Mouse (Mus musculus) kidney, adult 2 months (tissue): ENCODE results near the gene Malsu1. TPM values are rescaled to one million over a fixed set of nuclear protein-coding genes. Genes with fewer than 3 reads are reported as not detected.

ENCODE experiments used
- DNase-seq: peaks from one replicate; pipeline ENCODE4 v3.0.0; 2021
- H3K27ac ChIP-seq: fragments of 200-500 bp; 2 replicates; pipeline ENCODE4 v1.5.1; 2012; ENCODE audit warnings: low read depth, low read length, control low read depth, inconsistent platforms; ENCODE audit not compliant: insufficient read depth
- H3K27me3 ChIP-seq: fragments of 200-500 bp; replicated peaks from 2 replicates; pipeline ENCODE4 v1.6.1; 2012; ENCODE audit warnings: mild to moderate bottlenecking, moderate library complexity, low read length, inconsistent platforms; ENCODE audit not compliant: control insufficient read depth, insufficient read depth
- H3K36me3 ChIP-seq: fragments of 200-500 bp; 2 replicates; pipeline ENCODE4 v1.6.1; 2012; ENCODE audit warnings: mild to moderate bottlenecking, moderate library complexity, low read length, inconsistent platforms; ENCODE audit not compliant: control insufficient read depth, insufficient read depth
- H3K4me1 ChIP-seq: fragments of 200-500 bp; 2 replicates; pipeline ENCODE4 v1.6.1; 2011; ENCODE audit warnings: low read length; ENCODE audit not compliant: control insufficient read depth, insufficient read depth
- H3K4me3 ChIP-seq: fragments of 200-500 bp; 2 replicates; pipeline ENCODE4 v1.5.1; 2011; ENCODE audit warnings: mild to moderate bottlenecking, low read depth, low read length, control low read depth; ENCODE audit not compliant: insufficient read depth
- CTCF ChIP-seq: fragments of 200-500 bp; conservative IDR thresholded peaks from 2 replicates; pipeline ENCODE4 v1.5.1; 2011; ENCODE audit warnings: low read depth, mild to moderate bottlenecking, control low read depth, low read length, moderate library complexity, mixed read lengths; ENCODE audit not compliant: insufficient read depth, insufficient read length
- POLR2A ChIP-seq: fragments of 200-500 bp; IDR thresholded peaks from one replicate; pipeline ENCODE4 v1.6.1; 2011; ENCODE audit warnings: low read depth, low read length, control low read depth
- WGBS: fragments of 180-500 bp; shearing (Covaris S2); methylation state at CpG from one replicate; pipeline ENCODE4 v1.1.7; 2018; 5-methylcytosine and 5-hydroxymethylcytosine counted together
- polyA plus RNA-seq: library from polyadenylated mRNA; depleted of rRNA; stranded (reverse); fragments of >200 nt; gene quantifications from 2 replicates; pipeline ENCODE4 v1.2.3, GENCODE M21; 2012

Malsu1 gene
- polyA plus RNA-seq, 1 experiment: 22.7 TPM

- no peak within 1 kb of the TSS for H3K27ac ChIP-seq
- no peak within 1 kb of the TSS for H3K4me3 ChIP-seq
- H3K27me3 ChIP-seq: no peaks in the 10 kb centered on the region
- TF ChIP-seq CTCF (no peak), POLR2A (no peak)
- WGBS: 49% methylated on average over 28 of the region's 28 CpGs
- H3K36me3 ChIP-seq: no peaks in the 10 kb centered on the region
- no peak for DNase-seq
- H3K4me1 ChIP-seq: no peaks in the 10 kb centered on the region
Observed at GRCm38 (mm10) chr6:49036275-49037267, 37.0 kb upstream of the Malsu1 start, which contains the start of gene Gpnmb. TSS of gene Gpnmb (plus strand) at chr6:49036546.

DNA sequence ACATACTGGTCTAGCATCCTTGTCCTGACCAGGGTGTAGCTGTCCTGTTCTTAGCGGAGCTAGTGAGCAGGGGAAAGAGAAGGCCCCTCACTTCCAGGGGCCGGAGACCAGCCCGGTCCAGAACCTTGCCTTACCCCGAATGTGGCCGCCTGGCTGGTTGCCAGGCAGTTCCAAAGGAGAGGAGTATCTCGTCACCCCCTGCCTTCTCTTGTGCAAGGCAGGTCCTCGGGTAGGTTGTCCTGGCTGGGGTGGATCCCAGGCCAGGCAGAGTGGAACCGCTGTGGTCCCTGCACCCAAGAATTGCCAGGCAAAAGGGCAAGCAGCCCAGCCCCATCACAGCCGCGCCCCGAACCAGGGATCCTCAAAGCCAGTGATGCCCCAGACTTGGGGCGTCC is 36.3 kb upstream of the Malsu1 start:
- TF ChIP-seq POLR2A (no peak), CTCF (no peak)
- no peaks in the 10 kb centered on the region for H3K4me1 ChIP-seq
- H3K4me3 ChIP-seq: no peak overlapping the region
- DNase-seq: no peak
- 73% methylated on average over 12 of the region's 12 CpGs for WGBS
- no peaks in the 10 kb centered on the region for H3K27me3 ChIP-seq
- no peak overlapping the region for H3K27ac ChIP-seq
- H3K36me3 ChIP-seq: no peaks in the 10 kb centered on the region

DNA sequence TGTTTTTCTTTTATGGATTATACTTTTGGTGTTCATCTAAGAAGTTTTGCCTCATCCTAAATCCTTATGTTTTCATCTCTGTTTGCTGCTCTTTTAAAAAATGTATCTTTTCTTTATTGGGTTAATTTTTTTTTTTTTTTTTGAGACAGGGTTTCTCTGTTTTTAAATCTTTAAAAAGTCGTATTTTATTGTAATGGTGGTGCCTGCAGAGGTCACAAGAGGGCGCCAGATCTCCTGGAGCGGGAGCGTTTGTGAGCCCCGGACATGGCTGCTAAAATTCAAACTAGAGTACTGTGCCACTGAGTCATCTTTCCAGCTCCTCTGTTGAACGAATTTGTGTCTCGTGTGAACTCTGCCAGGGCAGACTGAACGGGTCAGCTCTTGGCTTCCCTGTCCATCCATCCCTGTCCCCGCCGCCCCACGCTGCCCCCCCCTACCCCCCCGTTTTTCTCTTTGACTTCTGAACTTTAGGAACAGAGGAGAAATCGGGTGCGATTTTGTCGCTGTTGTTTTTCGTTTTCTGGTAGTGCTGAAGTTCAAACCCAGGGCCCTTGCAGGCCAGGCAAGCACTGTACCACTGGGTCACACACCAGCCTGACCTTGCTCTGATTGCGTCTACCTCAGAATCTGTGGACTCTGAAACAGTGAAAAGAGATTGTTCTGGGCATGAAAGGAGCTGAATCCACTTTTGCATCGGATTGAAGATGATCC is 34.0 kb upstream of the Malsu1 start:
- peak; percentile 49 for DNase-seq
- peak overlapping the region; percentile 21; the same call in 1 of the 2 replicates for H3K4me3 ChIP-seq
- H3K27me3 ChIP-seq: no peaks in the 10 kb centered on the region
- no peaks in the 10 kb centered on the region for H3K36me3 ChIP-seq
- TF ChIP-seq CTCF (peak; percentile 69), POLR2A (no peak)
- H3K4me1 ChIP-seq: no peaks in the 10 kb centered on the region
- 9% methylated on average over 18 of the region's 18 CpGs for WGBS
- no peak overlapping the region for H3K27ac ChIP-seq

DNA sequence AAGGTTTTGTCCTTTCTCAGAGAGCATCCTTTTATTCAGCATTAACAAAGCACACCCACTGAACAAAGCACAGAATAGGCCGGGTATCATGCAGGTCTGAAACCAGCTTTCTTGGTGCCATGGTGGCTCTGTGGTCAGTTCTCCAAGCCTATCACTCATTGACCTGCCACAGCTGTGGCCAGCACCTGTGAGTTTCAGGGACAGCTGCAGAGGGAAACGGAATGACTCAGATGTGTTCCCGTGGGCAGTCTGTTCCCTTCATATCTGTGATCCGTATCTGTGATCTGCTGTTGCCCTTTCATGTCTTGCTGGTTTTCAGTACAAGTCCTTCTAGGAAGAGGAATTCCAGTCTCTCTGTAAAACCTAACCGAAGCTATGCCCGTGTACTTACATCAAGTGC is 27.1 kb upstream of the Malsu1 start:
- H3K27me3 ChIP-seq: no peaks in the 10 kb centered on the region
- 64% methylated on average over 6 of the region's 6 CpGs for WGBS
- no peaks in the 10 kb centered on the region for H3K36me3 ChIP-seq
- TF ChIP-seq CTCF (no peak), POLR2A (no peak)
- H3K4me3 ChIP-seq: no peak overlapping the region
- DNase-seq: no peak
- no peaks in the 10 kb centered on the region for H3K4me1 ChIP-seq
- H3K27ac ChIP-seq: no peak overlapping the region

DNA sequence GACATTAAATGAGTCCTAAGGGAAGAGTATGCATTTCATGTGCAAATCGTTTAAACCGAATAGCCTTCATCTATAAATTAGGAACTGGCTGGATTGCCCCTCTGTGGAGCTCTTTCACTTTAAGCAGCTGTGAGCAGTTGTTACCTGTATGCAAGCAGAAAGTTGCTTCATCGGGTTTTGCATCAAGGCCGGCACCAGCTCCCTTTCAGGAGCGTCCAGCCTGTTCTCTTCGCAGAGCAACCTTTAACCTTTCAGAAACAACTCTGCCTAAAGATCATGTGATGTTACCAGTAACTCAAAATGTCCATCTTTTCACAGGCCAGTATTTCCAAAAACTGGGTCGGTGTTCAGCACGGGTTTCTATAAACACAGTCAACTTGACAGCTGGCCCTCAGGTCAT is 26.6 kb upstream of the Malsu1 start:
- TF ChIP-seq CTCF: no peak
- TF ChIP-seq POLR2A: no peak
- Histone ChIP-seq H3K4me3 (no peak overlapping the region), H3K36me3 (no peaks in the 10 kb centered on the region), H3K27ac (no peak overlapping the region), H3K4me1 (no peaks in the 10 kb centered on the region), H3K27me3 (no peaks in the 10 kb centered on the region)
- no peak for DNase-seq
- 65% methylated on average over 8 of the region's 8 CpGs for WGBS

GRCm38 (mm10) chr6:49047848-49048247 is 25.7 kb upstream of the Malsu1 start:
- Histone ChIP-seq H3K27ac (no peak overlapping the region), H3K4me3 (no peak overlapping the region), H3K27me3 (no peaks in the 10 kb centered on the region), H3K36me3 (no peaks in the 10 kb centered on the region), H3K4me1 (no peaks in the 10 kb centered on the region)
- 68% methylated on average over 10 of the region's 10 CpGs for WGBS
- no peak for DNase-seq
- TF ChIP-seq CTCF (no peak), POLR2A (no peak)

DNA sequence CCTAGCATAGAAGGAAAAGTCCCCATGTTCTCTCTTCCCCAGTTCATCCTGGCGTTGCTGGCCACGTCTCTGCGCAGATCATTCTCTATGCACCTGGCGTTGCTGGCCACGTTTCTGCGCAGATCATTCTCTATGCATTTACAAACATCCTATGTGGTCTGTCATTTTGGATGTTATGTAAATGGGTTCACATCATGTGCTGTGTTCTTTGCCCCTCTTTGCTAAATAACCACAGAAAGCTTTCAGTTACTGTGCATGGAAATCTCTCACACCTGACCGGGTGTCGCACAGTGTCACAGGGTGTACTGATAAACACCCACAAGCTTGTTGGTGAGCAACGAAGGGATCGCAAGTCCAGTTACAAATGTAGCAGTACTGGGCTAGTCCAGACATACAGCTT is 25.2 kb upstream of the Malsu1 start:
- H3K4me3 ChIP-seq: no peak overlapping the region
- H3K27ac ChIP-seq: no peak overlapping the region
- H3K4me1 ChIP-seq: no peaks in the 10 kb centered on the region
- DNase-seq: no peak
- no peak for TF ChIP-seq CTCF
- no peak for TF ChIP-seq POLR2A
- 89% methylated on average over 10 of the region's 10 CpGs for WGBS
- H3K27me3 ChIP-seq: no peaks in the 10 kb centered on the region
- no peaks in the 10 kb centered on the region for H3K36me3 ChIP-seq
